11 mouse cellular contexts compared by ENCODE assay signal in the genomic region with DNA sequence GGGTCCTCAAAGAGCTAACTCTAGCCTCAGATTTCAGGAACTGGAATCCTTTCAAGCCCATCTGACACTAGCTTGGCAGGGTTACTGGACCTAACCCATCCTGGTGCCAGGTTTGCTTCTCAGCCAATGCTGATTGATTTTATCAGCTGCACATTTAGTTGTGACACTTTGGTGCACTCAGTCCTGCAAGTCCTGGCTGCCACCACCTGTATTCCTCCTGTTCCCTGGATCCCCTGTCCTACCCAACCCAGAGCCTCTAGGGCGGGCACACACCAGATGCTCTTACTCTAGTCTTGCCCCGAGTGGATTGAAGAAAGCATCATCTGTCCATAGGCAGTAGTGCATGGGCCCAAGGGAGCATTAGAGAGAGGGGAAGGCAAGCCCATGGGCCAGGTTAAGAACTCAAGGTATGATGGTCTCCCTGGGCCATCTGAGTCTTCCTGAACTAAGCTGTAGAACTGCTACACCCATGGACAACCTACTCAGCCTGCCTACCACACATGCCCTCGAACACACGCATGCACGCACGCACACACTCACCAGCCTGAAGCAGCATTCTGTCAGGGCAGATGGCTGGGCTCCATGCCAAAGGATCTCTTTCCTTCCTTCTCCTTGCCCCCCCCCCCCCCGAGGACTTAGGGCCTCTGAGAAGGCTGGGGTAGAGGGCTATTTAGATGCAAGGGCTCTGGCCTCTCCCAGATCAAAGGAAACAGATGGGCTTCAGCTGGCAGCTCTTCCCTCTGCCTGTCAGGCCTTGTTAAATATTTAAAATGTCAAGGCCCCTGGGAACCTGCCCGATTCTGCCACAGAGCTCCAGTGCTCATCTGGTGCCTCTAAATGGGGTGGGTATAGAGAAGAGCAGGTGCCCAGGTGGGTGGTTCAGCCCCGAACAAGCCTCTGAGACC. TPM values are rescaled to one million over a fixed set of nuclear protein-coding genes. Genes with fewer than 3 reads are reported as not detected.
DNase-seq lines count a peak whose midpoint lies in the region; ATAC-seq lines count a peak whose summit lies in the region.
"Had no signal": no experiment of that assay in that cellular context is flagged by ENCODE, and none has a peak within 500 bp of the region (broad histone marks: within the 10 kb centered on the region; RNA-seq: fewer than 3 reads in every experiment).

No protein-coding gene starts in this region.

- 47% methylated on average over 9 of the region's 9 CpGs for WGBS in forebrain, embryonic 13.5 days
- WGBS in forebrain, embryonic 11.5 days = 84% methylated on average over 8 of the region's 9 CpGs
- WGBS in hindbrain, embryonic 16.5 days = 54% methylated on average over 8 of the region's 9 CpGs
- 59% methylated on average over 8 of the region's 9 CpGs for WGBS in stomach, embryonic 15.5 days

- H3K4me3 ChIP-seq in forebrain, embryonic 13.5 days = no peak overlapping the region
- no peak overlapping the region for H3K4me3 ChIP-seq in forebrain, embryonic 11.5 days (ENCODE audit: low read depth, low read length)
- H3K4me3 ChIP-seq in hindbrain, embryonic 16.5 days (ENCODE audit: low read length) = no peak overlapping the region
- H3K4me3 ChIP-seq in stomach, embryonic 15.5 days (replicated peaks) = no peak overlapping the region
- H3K4me3 ChIP-seq: liver, embryonic 13.5 days had no signal

- H3K4me1 ChIP-seq in forebrain, embryonic 13.5 days = 0 out of 2 replicates have a peak, but pooled peaks cover 3% of the 10 kb centered on the region
- no peaks in the 10 kb centered on the region for H3K4me1 ChIP-seq in forebrain, embryonic 11.5 days (replicated peaks; ENCODE audit: control insufficient read depth, insufficient read depth, low read length)
- H3K4me1 ChIP-seq in hindbrain, embryonic 16.5 days (ENCODE audit: control insufficient read depth, insufficient read depth, low read depth, low read length) = no peaks in the 10 kb centered on the region
- no peaks in the 10 kb centered on the region for H3K4me1 ChIP-seq in stomach, embryonic 15.5 days
- H3K4me1 ChIP-seq: liver, embryonic 13.5 days had no signal

- no peaks in the 10 kb centered on the region for H3K27me3 ChIP-seq in forebrain, embryonic 13.5 days
- H3K27me3 ChIP-seq in forebrain, embryonic 11.5 days (ENCODE audit: control insufficient read depth, insufficient read depth, low read length) = no peaks in the 10 kb centered on the region; the same call in 1 of the 2 replicates
- no peaks in the 10 kb centered on the region for H3K27me3 ChIP-seq in hindbrain, embryonic 16.5 days (replicated peaks; ENCODE audit: control insufficient read depth, insufficient read depth, low read length)
- no peaks in the 10 kb centered on the region for H3K27me3 ChIP-seq in stomach, embryonic 15.5 days (replicated peaks)
- H3K27me3 ChIP-seq: liver, embryonic 13.5 days had no signal

- no peak for DNase-seq in forebrain, embryonic 11.5 days (ENCODE audit: low spot score)
- peak; percentile 32 for DNase-seq in right cerebral cortex, postnatal 4 days
- DNase-seq in right cerebral cortex, postnatal 25 days = no peak
- DNase-seq in adipocyte (ENCODE audit: low spot score) = no peak
- DNase-seq: liver, embryonic 13.5 days had no signal

- H3K9me3 ChIP-seq in forebrain, embryonic 13.5 days (replicated peaks) = no peaks in the 10 kb centered on the region
- H3K9me3 ChIP-seq in forebrain, embryonic 11.5 days (ENCODE audit: control insufficient read depth, low read length) = no peaks in the 10 kb centered on the region
- no peaks in the 10 kb centered on the region for H3K9me3 ChIP-seq in hindbrain, embryonic 16.5 days (ENCODE audit: control insufficient read depth, low read length)
- no peaks in the 10 kb centered on the region for H3K9me3 ChIP-seq in stomach, embryonic 15.5 days
- H3K9me3 ChIP-seq: liver, embryonic 13.5 days had no signal

- H3K27ac ChIP-seq in forebrain, embryonic 13.5 days = peak overlapping the region; percentile 78
- no peak overlapping the region for H3K27ac ChIP-seq in forebrain, embryonic 11.5 days (ENCODE audit: low read depth, low read length)
- 0 out of 2 replicates have a peak overlapping the region, but pooled peaks have one; percentile 17 for H3K27ac ChIP-seq in hindbrain, embryonic 16.5 days (ENCODE audit: low read depth, low read length)
- H3K27ac ChIP-seq in stomach, embryonic 15.5 days = no peak overlapping the region
- H3K27ac ChIP-seq: liver, embryonic 13.5 days had no signal

- peak; percentile 86 for ATAC-seq in forebrain, embryonic 13.5 days
- ATAC-seq in forebrain, embryonic 11.5 days (replicated peaks; ENCODE audit: low FRiP score) = no peak
- ATAC-seq in hindbrain, embryonic 16.5 days = peak; percentile 83
- 0 out of 2 replicates have a peak, but pooled peaks have one; percentile 31 for ATAC-seq in stomach, embryonic 15.5 days (ENCODE audit: insufficient read depth, low FRiP score, low read depth)
- no peak for ATAC-seq in activated CD4-positive, CD25-positive, alpha-beta regulatory T cell, adult 4 months

- no peaks in the 10 kb centered on the region for H3K36me3 ChIP-seq in forebrain, embryonic 13.5 days (ENCODE audit: poor library complexity, severe bottlenecking)
- H3K36me3 ChIP-seq in forebrain, embryonic 11.5 days (ENCODE audit: control insufficient read depth, insufficient read depth, low read length) = no peaks in the 10 kb centered on the region
- no peaks in the 10 kb centered on the region for H3K36me3 ChIP-seq in hindbrain, embryonic 16.5 days (ENCODE audit: control insufficient read depth, insufficient read depth, low read length)
- H3K36me3 ChIP-seq in stomach, embryonic 15.5 days = no peaks in the 10 kb centered on the region
- H3K36me3 ChIP-seq: liver, embryonic 13.5 days had no signal

- no peak overlapping the region for H3K9ac ChIP-seq in forebrain, embryonic 13.5 days
- H3K9ac ChIP-seq in forebrain, embryonic 11.5 days (ENCODE audit: low read length) = no peak overlapping the region
- H3K9ac ChIP-seq in hindbrain, embryonic 16.5 days (ENCODE audit: low read depth, low read length) = no peak overlapping the region
- H3K9ac ChIP-seq in stomach, embryonic 15.5 days = no peak overlapping the region
- H3K9ac ChIP-seq: liver, embryonic 13.5 days had no signal

- no peak overlapping the region for H3K4me2 ChIP-seq in forebrain, embryonic 13.5 days
- H3K4me2 ChIP-seq in forebrain, embryonic 11.5 days (ENCODE audit: low read depth, low read length, severe bottlenecking) = no peak overlapping the region
- H3K4me2 ChIP-seq in hindbrain, embryonic 16.5 days (ENCODE audit: low read length) = no peak overlapping the region
- no peak overlapping the region for H3K4me2 ChIP-seq in stomach, embryonic 15.5 days
- H3K4me2 ChIP-seq: liver, embryonic 13.5 days had no signal

RNA-seq across cellular contexts. Expression of a gene that starts 21.7 kb away (rescaled TPM):
- polyA plus RNA-seq in forebrain, embryonic 13.5 days (2015; fragmentation: Nextera tagmentation; extraction: Ambion mirVana) = 1.5 and 2.4 TPM in 2 replicates
- polyA plus RNA-seq in forebrain, embryonic 11.5 days (2014; fragmentation: Nextera tagmentation; extraction: Ambion mirVana) = 0.11 and 0.15 TPM in 2 replicates
- polyA plus RNA-seq in hindbrain, embryonic 16.5 days (2015; fragmentation: Nextera tagmentation; extraction: Ambion mirVana) = 8.9 and 9.1 TPM in 2 replicates
- polyA plus RNA-seq in stomach, embryonic 15.5 days (2015; fragmentation: Nextera tagmentation; extraction: Ambion mirVana) = 0.19 and 0.31 TPM in 2 replicates
- polyA plus RNA-seq in activated CD4-positive, CD25-positive, alpha-beta regulatory T cell, adult 4 months (2017; shearing (Covaris generic)) = not detected
- polyA plus RNA-seq: C2C12; spleen, adult 2 months had no signal

RNA-seq across cellular contexts. Expression of a gene that starts 41.2 kb away (rescaled TPM):
- polyA plus RNA-seq in forebrain, embryonic 13.5 days (2015; fragmentation: Nextera tagmentation; extraction: Ambion mirVana) = 10.2 and 11.7 TPM in 2 replicates
- 28.6 and 32.2 TPM in 2 replicates for polyA plus RNA-seq in forebrain, embryonic 11.5 days (2014; fragmentation: Nextera tagmentation; extraction: Ambion mirVana)
- polyA plus RNA-seq in hindbrain, embryonic 16.5 days (2015; fragmentation: Nextera tagmentation; extraction: Ambion mirVana) = 23.2 and 40.9 TPM in 2 replicates
- polyA plus RNA-seq in stomach, embryonic 15.5 days (2015; fragmentation: Nextera tagmentation; extraction: Ambion mirVana) = 64.8 and 75.2 TPM in 2 replicates
- not detected for polyA plus RNA-seq in activated CD4-positive, CD25-positive, alpha-beta regulatory T cell, adult 4 months (2017; shearing (Covaris generic))

Comparison
In these comparisons a context has a peak if more than half of its experiments do, and no peak if none do; other contexts are left out.
1. ATAC-seq: peak in forebrain, embryonic 13.5 days (single experiment), hindbrain, embryonic 16.5 days (single experiment) and stomach, embryonic 15.5 days (single experiment); none in forebrain, embryonic 11.5 days (single experiment) and activated CD4-positive, CD25-positive, alpha-beta regulatory T cell, adult 4 months (single experiment).
2. H3K27ac ChIP-seq: peak in forebrain, embryonic 13.5 days (single experiment) and hindbrain, embryonic 16.5 days (single experiment); none in forebrain, embryonic 11.5 days (single experiment) and stomach, embryonic 15.5 days (single experiment).
3. RNA of a gene that starts 41.2 kb away (polyA plus RNA-seq): 64.8 to 75.2 TPM in stomach, embryonic 15.5 days, 28.6 to 32.2 TPM in forebrain, embryonic 11.5 days, 23.2 to 40.9 TPM in hindbrain, embryonic 16.5 days and 10.2 to 11.7 TPM in forebrain, embryonic 13.5 days; not detected in activated CD4-positive, CD25-positive, alpha-beta regulatory T cell, adult 4 months; every median in the first group is over 10 times any median in the second.